Mouse (Mus musculus): ENCODE results near the gene Pmpcb. TPM values are rescaled to one million over a fixed set of nuclear protein-coding genes. Genes with fewer than 3 reads are reported as not detected.

Gene Pmpcb
- polyA plus RNA-seq, 1 experiment from 2014 or later = 107 TPM

DNA sequence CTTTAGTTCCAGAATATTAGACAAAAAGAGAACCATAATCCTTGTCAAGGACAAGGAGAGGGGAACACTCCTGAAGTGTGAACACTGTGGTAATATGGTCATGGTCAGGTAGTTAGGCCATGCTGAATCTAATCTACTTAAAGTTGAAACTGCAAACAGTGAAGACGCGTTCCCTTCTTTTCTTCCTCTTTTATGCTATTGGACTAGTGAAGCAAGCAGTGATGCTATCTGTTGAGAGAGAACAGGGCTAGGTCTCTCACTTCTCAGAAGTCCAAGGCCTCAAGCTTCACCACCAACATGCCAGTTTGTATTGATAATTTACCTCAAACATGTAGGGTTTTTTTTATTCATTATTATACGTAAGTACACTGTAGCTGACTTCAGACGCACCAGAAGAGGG lies 22.5 kb upstream of the Pmpcb start:
- Histone ChIP-seq H3K4me3 (ENCODE audit: inconsistent target) (no peak overlapping the region), H3K36me3 (ENCODE audit: inconsistent target) (no peaks in the 10 kb centered on the region), H3K79me2 (ENCODE audit: inconsistent target) (no peaks in the 10 kb centered on the region), H3K27ac (no peak overlapping the region)
- 73% methylated on average over 4 of the region's 4 CpGs for WGBS (ENCODE audit: missing documents)

DNA sequence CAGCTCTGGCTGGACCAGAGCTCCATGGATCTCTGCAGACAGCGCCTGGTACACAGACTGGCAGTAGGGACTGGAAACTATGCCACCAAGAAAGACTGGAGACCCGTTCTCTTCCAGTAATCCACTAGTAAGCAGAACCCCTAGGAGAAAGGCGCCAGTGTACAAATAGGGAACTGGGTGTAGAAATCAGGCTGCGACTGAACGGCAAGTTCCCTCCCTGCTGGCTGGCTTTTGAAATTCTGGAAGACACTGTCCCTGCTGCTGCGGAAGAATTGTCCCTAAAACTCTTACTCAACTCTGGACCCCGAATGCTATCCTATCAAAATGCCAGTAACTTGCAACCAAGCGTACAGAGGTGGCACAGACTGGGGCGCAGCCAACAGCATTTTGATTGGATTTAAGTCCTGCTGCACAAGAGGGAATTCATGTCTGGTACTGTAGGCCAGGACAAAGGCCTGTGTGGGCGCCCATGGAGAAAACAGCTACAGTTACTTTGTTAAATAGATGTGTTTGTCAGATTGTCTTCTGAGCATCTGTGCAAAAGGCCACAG lies 19.7 kb upstream of the Pmpcb start:
- 66% methylated on average over 10 of the region's 10 CpGs for WGBS (ENCODE audit: missing documents)
- H3K27ac ChIP-seq = no peak overlapping the region
- H3K79me2 ChIP-seq (ENCODE audit: inconsistent target) = no peaks in the 10 kb centered on the region
- no peak overlapping the region for H3K4me3 ChIP-seq (ENCODE audit: inconsistent target)
- H3K36me3 ChIP-seq (ENCODE audit: inconsistent target) = no peaks in the 10 kb centered on the region

GRCm38 (mm10) chr5:21718546-21718945 lies 18.4 kb upstream of the Pmpcb start:
- Histone ChIP-seq H3K79me2 (ENCODE audit: inconsistent target) (no peaks in the 10 kb centered on the region), H3K36me3 (ENCODE audit: inconsistent target) (no peaks in the 10 kb centered on the region), H3K4me3 (ENCODE audit: inconsistent target) (no peak overlapping the region), H3K27ac (no peak overlapping the region)
- WGBS (ENCODE audit: missing documents) = 87% methylated on average over 3 of the region's 5 CpGs

DNA sequence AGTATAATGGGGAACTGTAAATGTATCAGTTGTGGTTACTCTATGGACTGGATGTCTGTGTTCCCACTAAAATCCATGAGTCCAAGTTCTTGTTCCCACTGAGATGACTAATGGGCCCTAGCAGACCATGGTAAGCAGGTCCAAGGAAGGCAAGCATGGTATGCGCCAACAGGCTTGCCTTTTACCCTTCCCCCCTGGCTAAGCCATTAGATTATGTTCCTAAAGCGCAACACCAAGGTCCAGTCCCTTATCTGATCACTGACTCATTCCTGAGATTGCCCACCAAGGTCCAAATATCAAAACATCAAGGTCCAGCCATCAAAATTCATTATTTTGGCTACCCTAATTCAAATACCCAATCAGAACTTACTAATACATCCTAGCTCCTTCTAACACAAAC lies 17.7 kb upstream of the Pmpcb start:
- H3K79me2 ChIP-seq (ENCODE audit: inconsistent target) = no peaks in the 10 kb centered on the region
- no peaks in the 10 kb centered on the region for H3K36me3 ChIP-seq (ENCODE audit: inconsistent target)
- no peak overlapping the region for H3K27ac ChIP-seq
- no peak overlapping the region for H3K4me3 ChIP-seq (ENCODE audit: inconsistent target)
- WGBS (ENCODE audit: missing documents) = 86% methylated on average over 2 of the region's 2 CpGs

DNA sequence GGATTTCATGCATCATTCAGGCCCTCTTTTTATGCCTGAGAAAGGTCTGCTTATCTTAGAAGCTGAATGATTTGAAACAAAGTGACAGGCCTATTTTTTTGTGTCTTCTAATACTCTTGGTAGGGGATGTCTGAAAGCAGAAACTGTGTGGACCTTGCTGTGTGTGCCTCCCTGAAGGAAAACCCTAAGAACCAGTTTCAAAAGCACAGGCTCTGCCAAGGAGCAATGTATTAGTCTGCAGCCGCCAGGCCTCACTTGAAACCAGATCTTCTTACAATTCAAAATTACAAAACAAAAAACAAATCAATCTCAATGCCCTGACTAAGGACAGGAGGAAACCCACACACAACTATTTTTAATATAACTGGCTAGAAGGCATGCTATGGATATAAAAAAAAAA lies 12.5 kb upstream of the Pmpcb start:
- Histone ChIP-seq H3K36me3 (ENCODE audit: inconsistent target) (no peaks in the 10 kb centered on the region), H3K4me3 (ENCODE audit: inconsistent target) (no peak overlapping the region), H3K79me2 (ENCODE audit: inconsistent target) (no peaks in the 10 kb centered on the region), H3K27ac (no peak overlapping the region)
- 83% methylated on average over 1 of the region's 1 CpGs for WGBS (ENCODE audit: missing documents)

DNA sequence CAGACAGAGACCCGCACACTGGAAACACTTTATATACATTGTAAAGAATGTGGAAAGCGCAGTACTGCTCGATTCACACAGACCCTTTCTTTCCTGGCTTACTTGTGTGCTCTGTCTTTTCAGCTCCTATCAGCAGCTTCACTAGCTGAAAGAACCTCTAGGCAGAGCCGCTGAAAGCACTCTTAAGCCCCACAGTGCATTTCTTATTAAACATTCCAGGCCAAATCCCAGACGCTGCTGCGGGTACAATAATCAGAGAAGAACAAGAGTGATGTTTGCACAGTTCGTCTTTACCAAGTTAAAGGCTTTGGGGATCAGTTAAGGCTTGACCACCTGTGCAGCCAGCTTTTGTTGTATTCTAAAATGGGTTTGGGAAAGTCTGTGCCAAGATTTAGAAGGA lies 12.1 kb upstream of the Pmpcb start:
- Histone ChIP-seq H3K4me3 (ENCODE audit: inconsistent target) (no peak overlapping the region), H3K27ac (no peak overlapping the region), H3K79me2 (ENCODE audit: inconsistent target) (no peaks in the 10 kb centered on the region), H3K36me3 (ENCODE audit: inconsistent target) (no peaks in the 10 kb centered on the region)
- 94% methylated on average over 7 of the region's 7 CpGs for WGBS (ENCODE audit: missing documents)

DNA sequence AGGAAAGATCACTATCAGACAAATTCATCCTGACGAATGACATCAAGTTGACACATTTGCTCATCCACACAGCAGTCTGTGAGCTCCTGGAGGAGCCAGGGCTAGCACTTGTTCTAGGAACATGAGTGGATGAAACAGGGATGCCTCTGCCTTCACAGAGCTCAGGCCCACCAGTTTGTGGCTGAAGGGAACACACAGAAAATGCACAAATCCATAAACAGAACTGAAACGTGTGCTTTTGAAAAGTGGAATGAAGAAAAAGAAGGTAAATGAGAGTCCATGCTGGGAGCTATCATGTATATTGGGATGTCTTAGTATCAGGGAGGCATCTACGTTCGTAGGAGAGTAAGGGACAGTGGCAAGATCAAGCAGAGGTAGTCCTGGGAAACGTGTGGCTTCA lies 7.8 kb upstream of the Pmpcb start:
- Histone ChIP-seq H3K27ac (no peak overlapping the region), H3K4me3 (ENCODE audit: inconsistent target) (no peak overlapping the region), H3K79me2 (ENCODE audit: inconsistent target) (no peaks in the 10 kb centered on the region), H3K36me3 (ENCODE audit: inconsistent target) (no peaks in the 10 kb centered on the region)
- WGBS (ENCODE audit: missing documents) = 94% methylated on average over 5 of the region's 5 CpGs

GRCm38 (mm10) chr5:21732177-21732911 lies 4.6 kb upstream of the Pmpcb start:
- no peaks in the 10 kb centered on the region for H3K36me3 ChIP-seq (ENCODE audit: inconsistent target)
- no peak overlapping the region for H3K27ac ChIP-seq
- H3K4me3 ChIP-seq (ENCODE audit: inconsistent target) = no peak overlapping the region
- 97% methylated on average over 3 of the region's 3 CpGs for WGBS (ENCODE audit: missing documents)
- peaks cover 1% of the 10 kb centered on the region for H3K79me2 ChIP-seq (ENCODE audit: inconsistent target)

GRCm38 (mm10) chr5:21732930-21733329 lies 4.0 kb upstream of the Pmpcb start:
- WGBS (ENCODE audit: missing documents) = 91% methylated on average over 8 of the region's 8 CpGs
- Histone ChIP-seq H3K27ac (no peak overlapping the region), H3K36me3 (ENCODE audit: inconsistent target) (no peaks in the 10 kb centered on the region), H3K79me2 (ENCODE audit: inconsistent target) (peaks cover 7% of the 10 kb centered on the region), H3K4me3 (ENCODE audit: inconsistent target) (no peak overlapping the region)

DNA sequence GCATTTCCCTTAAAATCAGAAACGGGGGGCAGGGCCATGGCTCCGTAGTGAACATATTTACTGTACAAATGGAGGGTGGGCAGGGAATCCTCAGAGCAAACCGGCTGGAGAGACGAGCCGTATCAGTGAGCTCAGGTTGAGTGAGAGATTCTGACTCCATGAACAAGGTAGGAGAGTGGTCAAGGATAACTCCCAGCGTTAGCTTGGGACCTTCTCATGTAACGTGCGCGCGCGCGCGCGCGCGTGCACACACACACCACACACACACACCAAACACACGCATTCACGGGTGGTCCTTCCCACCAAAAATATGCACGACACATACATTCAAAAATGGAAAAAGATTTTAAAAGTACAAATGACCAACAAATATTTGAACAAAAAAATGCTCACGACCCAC lies 1.8 kb upstream of the Pmpcb start:
- Histone ChIP-seq H3K36me3 (ENCODE audit: inconsistent target) (peaks cover 9% of the 10 kb centered on the region; the same call in 1 of the 2 replicates), H3K27ac (no peak overlapping the region), H3K79me2 (ENCODE audit: inconsistent target) (peaks cover 20% of the 10 kb centered on the region), H3K4me3 (ENCODE audit: inconsistent target) (peak overlapping the region; percentile 26)
- WGBS (ENCODE audit: missing documents) = 85% methylated on average over 20 of the region's 20 CpGs

DNA sequence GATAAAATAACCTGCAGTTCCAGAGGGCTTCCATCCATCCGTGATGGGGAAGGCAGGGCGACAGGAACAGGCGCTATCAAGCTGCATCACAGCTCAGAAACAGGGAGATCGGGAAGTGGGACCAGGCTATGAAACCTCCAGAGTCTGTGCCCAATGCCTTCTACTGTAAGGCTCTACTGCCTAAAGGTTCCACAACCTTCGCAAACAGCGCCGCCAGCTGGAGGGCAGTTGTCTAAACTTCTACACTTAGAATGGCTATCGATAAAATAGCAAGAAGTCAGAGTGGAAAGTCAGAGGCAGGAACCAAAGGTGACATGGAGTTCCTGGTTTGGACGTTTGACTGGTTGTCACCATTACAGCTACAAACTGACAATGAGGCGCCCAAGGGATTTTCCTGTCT lies 1.4 kb upstream of the Pmpcb start:
- Histone ChIP-seq H3K4me3 (ENCODE audit: inconsistent target) (peak overlapping the region; percentile 26), H3K79me2 (ENCODE audit: inconsistent target) (peaks cover 20% of the 10 kb centered on the region), H3K36me3 (ENCODE audit: inconsistent target) (peaks cover 14% of the 10 kb centered on the region; the same call in 1 of the 2 replicates), H3K27ac (no peak overlapping the region)
- 29% methylated on average over 10 of the region's 10 CpGs for WGBS (ENCODE audit: missing documents)

GRCm38 (mm10) chr5:21736046-21736445 lies 895 bp upstream of the Pmpcb start:
- Histone ChIP-seq H3K79me2 (ENCODE audit: inconsistent target) (peaks cover 20% of the 10 kb centered on the region), H3K4me3 (ENCODE audit: inconsistent target) (no peak overlapping the region), H3K27ac (no peak overlapping the region), H3K36me3 (ENCODE audit: inconsistent target) (peaks cover 17% of the 10 kb centered on the region; the same call in 1 of the 2 replicates)
- 89% methylated on average over 11 of the region's 11 CpGs for WGBS (ENCODE audit: missing documents)

DNA sequence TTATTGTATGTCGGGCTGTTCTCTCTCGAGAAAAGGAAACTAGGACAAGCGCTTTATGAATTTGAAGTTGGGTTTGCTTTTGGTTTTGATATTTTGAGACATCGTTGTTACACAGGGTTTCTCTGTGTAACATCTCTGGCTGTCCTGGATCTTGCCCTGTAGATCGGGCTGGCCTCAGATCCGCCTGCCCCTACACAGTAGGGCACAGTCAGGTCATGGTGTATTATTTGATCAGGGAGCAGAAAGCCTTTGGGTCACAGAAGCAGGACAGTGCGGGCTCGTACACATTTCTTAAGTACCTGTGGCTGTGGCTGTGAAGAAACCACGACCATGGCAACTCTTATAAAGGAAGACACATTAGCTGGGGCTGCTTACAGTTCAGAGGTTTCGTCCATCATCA lies 679 bp downstream of the Pmpcb start:
- 16% methylated on average over 10 of the region's 10 CpGs for WGBS (ENCODE audit: missing documents)
- peaks cover 32% of the 10 kb centered on the region for H3K36me3 ChIP-seq (ENCODE audit: inconsistent target)
- no peak overlapping the region for H3K27ac ChIP-seq
- peaks cover 20% of the 10 kb centered on the region for H3K79me2 ChIP-seq (ENCODE audit: inconsistent target)
- peak overlapping the region; percentile 68 for H3K4me3 ChIP-seq (ENCODE audit: inconsistent target)

GRCm38 (mm10) chr5:21739120-21739519 lies 2.2 kb downstream of the Pmpcb start:
- Histone ChIP-seq H3K36me3 (ENCODE audit: inconsistent target) (peaks cover 47% of the 10 kb centered on the region), H3K27ac (no peak overlapping the region), H3K4me3 (ENCODE audit: inconsistent target) (no peak overlapping the region), H3K79me2 (ENCODE audit: inconsistent target) (peaks cover 20% of the 10 kb centered on the region)
- WGBS (ENCODE audit: missing documents) = 96% methylated on average over 11 of the region's 11 CpGs

- peaks cover 55% of the 10 kb centered on the region for H3K36me3 ChIP-seq (ENCODE audit: inconsistent target)
- peaks cover 20% of the 10 kb centered on the region for H3K79me2 ChIP-seq (ENCODE audit: inconsistent target)
- 91% methylated on average over 13 of the region's 13 CpGs for whole genome bisulfite sequencing (ENCODE audit: missing documents)
- no peak overlapping the region for H3K4me3 ChIP-seq (ENCODE audit: inconsistent target)
- H3K27ac ChIP-seq = no peak overlapping the region
Observed at GRCm38 (mm10) chr5:21739881-21740280, 2.9 kb downstream of the Pmpcb start.

Measured in macrophage (primary cell).